Mouse (Mus musculus): ENCODE results near the gene Umodl1. TPM values are rescaled to one million over a fixed set of nuclear protein-coding genes. Genes with fewer than 3 reads are reported as not detected.
A peak's percentile ranks its signal among the peaks of the same experiment; 100 is the strongest.

Gene Umodl1
- total and polyA plus RNA-seq, 2 experiments from 2014 or later, result 0.05 to 0.10 TPM

- peak; percentile 70 for TF ChIP-seq CTCF (IDR thresholded peaks at IDR 0.05; ENCODE audit: low read depth)
- peak within 1 kb of the TSS; percentile 93 for H3K4me2 ChIP-seq (ENCODE audit: low read depth)
- no peaks in the 10 kb centered on the region for H3K4me1 ChIP-seq (ENCODE audit: insufficient read depth)
- H3K27ac ChIP-seq (ENCODE audit: low read depth, low read length), result peak within 1 kb of the TSS; percentile 93
- peak; percentile 84 for ATAC-seq
- whole genome bisulfite sequencing, result 2% methylated on average over 48 of the region's 49 CpGs
- peak within 1 kb of the TSS; percentile 83 for H3K4me3 ChIP-seq (ENCODE audit: low read depth, low read length)
- H3K27me3 ChIP-seq (ENCODE audit: insufficient read depth, low read length), result no peaks in the 10 kb centered on the region
- peaks cover 5% of the 10 kb centered on the region; the same call in 1 of the 2 replicates for H3K9me3 ChIP-seq (ENCODE audit: low read length)
- DNase-seq, result peak; percentile 89
- H3K36me3 ChIP-seq (ENCODE audit: insufficient read depth), result no peaks in the 10 kb centered on the region
- H3K9ac ChIP-seq, result peak within 1 kb of the TSS; percentile 92
Measured at GRCm38 (mm10) chr17:31057151-31057890, 102.9 kb downstream of the Umodl1 start, which contains the start of gene Abcg1. Gene Abcg1 (plus strand): TSS chr17:31057675.

DNA sequence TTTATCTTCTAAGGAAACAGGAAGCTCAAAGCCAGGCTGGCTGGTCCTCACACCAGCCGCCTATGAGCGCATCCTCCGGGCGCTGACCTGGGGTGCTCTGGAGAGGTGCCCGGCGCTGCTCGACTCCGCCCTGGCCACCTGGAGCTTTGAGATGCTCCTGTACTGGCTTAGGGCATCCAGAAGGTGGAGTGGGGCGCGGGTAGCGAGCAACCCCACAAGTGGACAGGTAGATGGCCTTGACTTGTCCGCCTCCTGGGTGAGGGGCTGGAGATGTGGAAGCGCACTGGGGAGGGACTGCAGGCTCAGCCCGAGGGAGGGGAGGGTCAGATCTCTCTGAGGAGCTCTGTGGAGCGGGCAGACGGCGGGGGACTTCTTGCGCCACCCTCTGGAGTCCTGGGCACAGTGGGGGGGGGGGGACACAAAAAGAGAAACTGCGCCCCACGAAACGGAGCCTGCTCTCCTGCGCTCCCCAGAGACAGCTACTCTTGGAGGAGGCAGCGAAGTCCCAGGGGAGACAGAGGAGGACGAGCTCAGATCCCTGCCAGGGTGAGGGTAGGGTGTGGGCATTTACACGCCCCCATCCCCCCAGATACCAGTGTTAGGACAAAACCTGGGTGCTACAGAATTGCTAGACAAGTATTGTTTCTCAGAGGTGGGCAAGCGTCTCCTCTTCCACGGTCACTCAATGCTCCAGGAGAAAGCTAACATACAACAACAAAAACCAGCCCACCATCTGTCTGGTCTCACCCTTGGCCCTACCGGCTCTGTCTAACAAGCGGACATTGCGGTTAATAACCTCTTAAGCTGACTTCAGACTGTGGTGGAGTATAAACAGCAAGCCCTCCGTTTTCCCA lies 103.7 kb downstream of the Umodl1 start:
- peak; percentile 51 for DNase-seq
- peak overlapping the region; percentile 92 for H3K9ac ChIP-seq
- peak; percentile 23; the same call in 1 of the 2 replicates for TF ChIP-seq CTCF (IDR thresholded peaks at IDR 0.05; ENCODE audit: low read depth)
- no peaks in the 10 kb centered on the region for H3K27me3 ChIP-seq (ENCODE audit: insufficient read depth, low read length)
- no peaks in the 10 kb centered on the region for H3K36me3 ChIP-seq (ENCODE audit: insufficient read depth)
- peaks cover 5% of the 10 kb centered on the region; the same call in 1 of the 2 replicates for H3K9me3 ChIP-seq (ENCODE audit: low read length)
- H3K4me2 ChIP-seq (ENCODE audit: low read depth), result peak overlapping the region; percentile 93
- peak; percentile 34 for ATAC-seq
- peak overlapping the region; percentile 93 for H3K27ac ChIP-seq (ENCODE audit: low read depth, low read length)
- H3K4me3 ChIP-seq (ENCODE audit: low read depth, low read length), result peak overlapping the region; percentile 83
- WGBS, result under 1% methylated on average over 31 of the region's 31 CpGs
- H3K4me1 ChIP-seq (ENCODE audit: insufficient read depth), result no peaks in the 10 kb centered on the region

- H3K27ac ChIP-seq (ENCODE audit: low read depth, low read length), result peak overlapping the region; percentile 93
- WGBS, result 0% methylated on average over 13 of the region's 13 CpGs
- no peak for TF ChIP-seq CTCF (IDR thresholded peaks at IDR 0.05; ENCODE audit: low read depth)
- peak; percentile 89 for DNase-seq
- no peaks in the 10 kb centered on the region for H3K27me3 ChIP-seq (ENCODE audit: insufficient read depth, low read length)
- H3K4me2 ChIP-seq (ENCODE audit: low read depth), result peak overlapping the region; percentile 93
- H3K9me3 ChIP-seq (ENCODE audit: low read length), result peaks cover under 1% of the 10 kb centered on the region; the same call in 1 of the 2 replicates
- H3K9ac ChIP-seq, result peak overlapping the region; percentile 92
- H3K36me3 ChIP-seq (ENCODE audit: insufficient read depth), result no peaks in the 10 kb centered on the region
- ATAC-seq, result peak; percentile 63
- H3K4me1 ChIP-seq (ENCODE audit: insufficient read depth), result no peaks in the 10 kb centered on the region
- H3K4me3 ChIP-seq (ENCODE audit: low read depth, low read length), result peak overlapping the region; percentile 83
Measured at GRCm38 (mm10) chr17:31058745-31059085, 104.3 kb downstream of the Umodl1 start.

DNA sequence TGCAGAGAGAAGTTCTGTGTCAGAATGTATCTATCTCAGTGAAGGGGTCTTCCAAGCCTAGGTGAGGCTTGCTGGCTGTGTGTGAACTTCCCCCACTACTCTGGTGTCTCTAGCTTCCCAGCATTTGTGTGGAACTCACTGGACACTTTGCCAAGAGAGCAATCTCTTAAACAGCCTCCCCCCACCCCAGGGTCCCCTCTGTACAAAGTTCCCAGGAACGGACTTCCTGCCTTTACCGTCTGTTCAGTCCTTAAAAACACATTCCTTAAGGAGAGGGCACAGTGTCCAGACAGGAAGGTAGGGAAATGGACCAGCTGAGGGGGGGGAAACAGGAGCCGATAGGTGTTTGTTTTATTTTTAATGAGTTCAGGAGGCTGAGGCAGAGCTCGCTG lies 105.8 kb downstream of the Umodl1 start:
- ATAC-seq (no peak), DNase-seq (no peak)
- no peak overlapping the region for H3K9ac ChIP-seq
- 80% methylated on average over 4 of the region's 4 CpGs for WGBS
- no peaks in the 10 kb centered on the region for H3K4me1 ChIP-seq (ENCODE audit: insufficient read depth)
- no peaks in the 10 kb centered on the region for H3K27me3 ChIP-seq (ENCODE audit: insufficient read depth, low read length)
- no peak for TF ChIP-seq CTCF (IDR thresholded peaks at IDR 0.05; ENCODE audit: low read depth)
- no peak overlapping the region; the same call in 1 of the 2 replicates for H3K4me2 ChIP-seq (ENCODE audit: low read depth)
- no peak overlapping the region for H3K4me3 ChIP-seq (ENCODE audit: low read depth, low read length)
- H3K27ac ChIP-seq (ENCODE audit: low read depth, low read length), result no peak overlapping the region
- peaks cover 5% of the 10 kb centered on the region; the same call in 1 of the 2 replicates for H3K36me3 ChIP-seq (ENCODE audit: insufficient read depth)
- H3K9me3 ChIP-seq (ENCODE audit: low read length), result no peaks in the 10 kb centered on the region

Small RNAs within 50 kb of the gene (microRNA-seq; reads per million reads assigned to microRNA genes)
- gene Gm24026, result 0 reads per million in 2 experiments

Other genes with a start within 250 kb of the Umodl1 start
- 0.69 and 1.7 TPM in 2 replicates for gene Glp1r, start 52.8 kb upstream of the Umodl1 start, total RNA-seq (2014; rRNA removed)
- gene Glp1r, start 52.8 kb upstream of the Umodl1 start, polyA plus RNA-seq (2015; fragmentation: Nextera tagmentation; extraction: Ambion mirVana), result 0.19 and 0.34 TPM in 2 replicates
- 16.8 and 24.2 TPM in 2 replicates for gene Abcg1, start 103.0 kb downstream of the Umodl1 start, total RNA-seq (2014; rRNA removed)
- gene Abcg1, start 103.0 kb downstream of the Umodl1 start, polyA plus RNA-seq (2015; fragmentation: Nextera tagmentation; extraction: Ambion mirVana), result 11.1 and 16.1 TPM in 2 replicates
- gene Tff3, start 175.0 kb downstream of the Umodl1 start, total RNA-seq (2014; rRNA removed), result not detected in 2 replicates
- 0.35 TPM in 1 of 2 replicates, not detected in the other for gene Tff3, start 175.0 kb downstream of the Umodl1 start, polyA plus RNA-seq (2015; fragmentation: Nextera tagmentation; extraction: Ambion mirVana)
- gene Tff2, start 189.6 kb downstream of the Umodl1 start, total RNA-seq (2014; rRNA removed), result not detected in 2 replicates
- gene Tff2, start 189.6 kb downstream of the Umodl1 start, polyA plus RNA-seq (2015; fragmentation: Nextera tagmentation; extraction: Ambion mirVana), result not detected in 2 replicates
- not detected in 2 replicates for gene Tff1, start 210.6 kb downstream of the Umodl1 start, total RNA-seq (2014; rRNA removed)
- not detected in 2 replicates for gene Tff1, start 210.6 kb downstream of the Umodl1 start, polyA plus RNA-seq (2015; fragmentation: Nextera tagmentation; extraction: Ambion mirVana)
- not detected in 2 replicates for gene Tmprss3, start 244.3 kb downstream of the Umodl1 start, total RNA-seq (2014; rRNA removed)
- not detected in 2 replicates for gene Tmprss3, start 244.3 kb downstream of the Umodl1 start, polyA plus RNA-seq (2015; fragmentation: Nextera tagmentation; extraction: Ambion mirVana)